Mouse (Mus musculus) heart, embryonic 14.5 days (tissue): ENCODE measurements around the gene Cd59a. TPM values are rescaled to one million over a fixed set of nuclear protein-coding genes. Genes with fewer than 3 reads are reported as not detected.

Source experiments
- ATAC-seq: fragments of 200-750 bp; cut with Nextera tagmentation; 2 replicates; pipeline ENCODE4 v1.8.0; 2017; ENCODE audit warnings: low read depth, moderate TSS enrichment; ENCODE audit not compliant: insufficient number of reproducible peaks, insufficient read depth, low FRiP score
- H3K27ac ChIP-seq, 2 experiments: fragments of 200-500 bp in 1 of 2; fragments of 300-500 bp in 1 of 2; sonication (generic) in 1 of 2; replicated peaks in 1 of 2; 2 replicates each; pipeline ENCODE4 v1.5.1; 2012 to 2014; ENCODE audit warnings: low read depth in 2 of 2, low read length in 2 of 2, control low read depth in 1 of 2, mild to moderate bottlenecking in 1 of 2, mixed read lengths in 1 of 2; ENCODE audit not compliant: control insufficient read depth in 1 of 2, insufficient read depth in 1 of 2
- H3K27me3 ChIP-seq: fragments of 300-500 bp; sonication (generic); 2 replicates; pipeline ENCODE4 v1.6.1; 2014; ENCODE audit warnings: mild to moderate bottlenecking, low read length, control low read depth; ENCODE audit not compliant: control insufficient read depth, insufficient read depth
- H3K36me3 ChIP-seq: fragments of 300-500 bp; sonication (generic); 2 replicates; pipeline ENCODE4 v1.6.1; 2014; ENCODE audit warnings: mild to moderate bottlenecking, control low read depth, low read length, mixed read lengths; ENCODE audit not compliant: control insufficient read depth, insufficient read depth
- H3K4me1 ChIP-seq, 2 experiments: fragments of 200-500 bp in 1 of 2; fragments of 300-500 bp in 1 of 2; sonication (generic) in 1 of 2; 2 replicates each; pipeline ENCODE4 v1.6.1; 2012 to 2014; ENCODE audit warnings: low read length in 2 of 2, control low read depth in 1 of 2, mixed read lengths in 1 of 2; ENCODE audit not compliant: control insufficient read depth in 2 of 2, insufficient read depth in 2 of 2
- H3K4me2 ChIP-seq: fragments of 300-500 bp; sonication (generic); 2 replicates; pipeline ENCODE4 v1.6.1; 2014; ENCODE audit warnings: mild to moderate bottlenecking, low read length
- H3K4me3 ChIP-seq, 2 experiments: fragments of 200-500 bp in 1 of 2; fragments of 300-500 bp in 1 of 2; sonication (generic) in 1 of 2; 2 replicates each; pipeline ENCODE4 v1.5.1; 2012 to 2014; ENCODE audit warnings: low read length in 2 of 2, mild to moderate bottlenecking in 2 of 2, control low read depth in 1 of 2, low read depth in 1 of 2, moderate library complexity in 1 of 2; ENCODE audit not compliant: control insufficient read depth in 1 of 2, insufficient read depth in 1 of 2
- H3K9ac ChIP-seq: fragments of 300-500 bp; sonication (generic); 2 replicates; pipeline ENCODE4 v1.6.1; 2014; ENCODE audit warnings: mild to moderate bottlenecking, low read length
- H3K9me3 ChIP-seq: fragments of 300-500 bp; sonication (generic); 2 replicates; pipeline ENCODE4 v1.6.1; 2016; ENCODE audit warnings: low read length, control low read depth; ENCODE audit not compliant: control insufficient read depth
- whole genome bisulfite sequencing: fragments of 180-500 bp; shearing (Covaris S2); extraction: QIAGEN DNeasy Blood & Tissue Kit; methylation state at CpG from one replicate; pipeline ENCODE4 v1.1.7; 2014; 5-methylcytosine and 5-hydroxymethylcytosine counted together
- polyA plus RNA-seq: library from polyadenylated mRNA; unstranded; fragments of >200 nt; fragmentation: Nextera tagmentation; extraction: Ambion mirVana; gene quantifications from 2 replicates; pipeline ENCODE4 v1.2.1, GENCODE M21; 2014

Cd59a gene
- polyA plus RNA-seq, 1 experiment from 2014 or later: 69.0 TPM

DNA sequence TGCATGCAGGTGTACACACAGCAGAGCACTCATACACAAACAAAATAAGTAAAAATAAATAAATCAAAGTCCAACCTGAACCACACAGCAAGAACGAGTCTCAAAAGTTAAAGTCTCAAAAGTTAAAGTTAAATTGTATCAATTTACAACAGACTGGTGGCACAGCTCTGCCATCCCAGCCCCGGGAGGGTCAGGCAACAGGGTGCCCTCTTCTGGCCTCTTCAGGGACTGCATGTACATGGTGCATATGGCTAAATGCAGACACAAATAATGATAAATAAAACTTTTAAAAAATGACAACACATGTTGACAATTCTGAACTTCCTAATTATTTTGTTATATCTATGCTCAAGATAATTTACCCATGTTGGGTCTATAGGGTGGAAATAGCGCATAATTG, 35.4 kb downstream of the Cd59a start:
- 78% methylated on average over 3 of the region's 3 CpGs for WGBS
- H3K4me2 ChIP-seq: no peak overlapping the region
- H3K36me3 ChIP-seq: no peaks in the 10 kb centered on the region
- no peak for ATAC-seq
- no peaks in the 10 kb centered on the region for H3K9me3 ChIP-seq
- peaks cover 5 to 6% of the 10 kb centered on the region in 2 experiments; a peak in 3 of 4 replicates for H3K4me1 ChIP-seq
- H3K4me3 ChIP-seq: no peak overlapping the region
- H3K27me3 ChIP-seq: no peaks in the 10 kb centered on the region
- no peak overlapping the region for H3K27ac ChIP-seq
- H3K9ac ChIP-seq: no peak overlapping the region

- Histone ChIP-seq H3K4me3 (no peak overlapping the region), H3K4me1 (peaks cover 5 to 6% of the 10 kb centered on the region in 2 experiments; a peak in 3 of 4 replicates), H3K36me3 (no peaks in the 10 kb centered on the region), H3K9me3 (no peaks in the 10 kb centered on the region), H3K4me2 (no peak overlapping the region), H3K27ac (no peak overlapping the region), H3K27me3 (no peaks in the 10 kb centered on the region), H3K9ac (no peak overlapping the region)
- WGBS: 67% methylated on average over 7 of the region's 7 CpGs
- no peak for ATAC-seq
Observed at GRCm38 (mm10) chr2:104132266-104132859, 36.8 kb downstream of the Cd59a start.

DNA sequence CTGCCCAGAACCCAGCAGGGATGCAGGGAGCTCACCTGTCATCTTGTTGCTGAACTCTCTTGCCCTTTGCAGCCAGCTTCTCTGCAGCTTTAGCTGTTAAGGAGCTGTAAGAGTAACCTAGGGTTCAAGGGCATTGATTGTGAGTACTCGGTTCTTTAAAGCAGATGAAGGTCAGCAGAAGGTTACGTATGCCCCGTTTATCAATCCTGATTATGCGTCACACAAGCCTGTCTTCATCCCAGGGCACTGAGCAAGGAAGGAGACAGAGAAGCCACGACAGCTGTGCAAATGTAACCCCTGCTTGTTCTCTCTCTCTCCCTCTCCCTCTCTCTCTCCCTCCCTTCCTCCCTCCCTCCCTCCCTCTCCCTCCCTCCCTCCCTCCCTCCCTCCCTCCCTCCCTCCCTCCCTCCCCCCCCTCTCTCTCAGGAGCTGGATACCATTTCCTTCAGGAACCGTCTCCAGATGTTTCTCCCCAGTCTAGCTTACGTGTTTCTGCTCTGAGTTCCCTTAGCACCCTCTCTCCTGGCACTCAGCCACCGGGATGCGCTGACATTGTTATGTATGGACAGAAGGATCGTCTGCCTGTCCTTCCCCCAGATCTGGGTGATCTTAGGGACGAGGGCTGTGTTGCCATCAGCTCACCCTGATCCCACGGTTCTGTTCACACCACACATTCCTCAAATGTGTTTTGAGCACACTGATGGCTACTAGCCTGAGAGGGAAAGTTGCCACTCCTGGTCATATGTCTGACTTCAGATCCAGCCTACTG, 37.6 kb downstream of the Cd59a start:
- H3K4me3 ChIP-seq: no peak overlapping the region
- no peak overlapping the region for H3K4me2 ChIP-seq
- H3K9me3 ChIP-seq: no peaks in the 10 kb centered on the region
- H3K36me3 ChIP-seq: no peaks in the 10 kb centered on the region
- no peaks in the 10 kb centered on the region for H3K27me3 ChIP-seq
- H3K27ac ChIP-seq: no peak overlapping the region
- no peak overlapping the region for H3K9ac ChIP-seq
- peaks cover 5 to 6% of the 10 kb centered on the region in 2 experiments; a peak in 3 of 4 replicates for H3K4me1 ChIP-seq
- ATAC-seq: no peak
- WGBS: 24% methylated on average over 12 of the region's 12 CpGs

GRCm38 (mm10) chr2:104134150-104135056, 38.8 kb downstream of the Cd59a start:
- Histone ChIP-seq H3K9ac (no peak overlapping the region), H3K27ac (no peak overlapping the region), H3K4me3 (no peak overlapping the region), H3K4me2 (no peak overlapping the region), H3K9me3 (no peaks in the 10 kb centered on the region), H3K4me1 (peaks cover 5 to 6% of the 10 kb centered on the region in 2 experiments; a peak in 3 of 4 replicates), H3K36me3 (no peaks in the 10 kb centered on the region), H3K27me3 (no peaks in the 10 kb centered on the region)
- WGBS: 45% methylated on average over 8 of the region's 8 CpGs
- ATAC-seq: no peak

DNA sequence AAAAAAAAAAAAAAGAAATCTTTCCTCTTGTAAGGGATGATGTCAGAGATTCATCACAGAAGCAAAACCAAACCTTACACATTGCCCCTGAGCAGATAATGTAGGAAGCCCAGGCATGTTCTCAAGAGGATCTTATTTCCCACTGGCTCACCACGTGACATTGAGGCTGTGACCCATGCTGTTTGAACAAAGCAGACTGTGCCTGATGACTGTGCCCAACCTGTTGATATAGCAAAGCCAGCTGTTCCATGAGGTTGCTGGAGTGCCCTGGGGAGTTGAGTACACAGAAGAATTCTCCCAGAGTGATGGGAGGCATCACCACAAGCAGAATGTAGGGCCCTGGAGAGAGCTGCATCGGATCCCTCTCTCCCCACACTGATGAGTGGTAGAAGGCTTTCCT, 40.3 kb downstream of the Cd59a start:
- no peak overlapping the region for H3K27ac ChIP-seq
- no peaks in the 10 kb centered on the region for H3K36me3 ChIP-seq
- peaks cover 0 to 3% of the 10 kb centered on the region in 2 experiments; a peak in 1 of 4 replicates for H3K4me1 ChIP-seq
- H3K4me2 ChIP-seq: no peak overlapping the region
- no peak overlapping the region for H3K4me3 ChIP-seq
- no peaks in the 10 kb centered on the region for H3K27me3 ChIP-seq
- 41% methylated on average over 2 of the region's 2 CpGs for WGBS
- no peaks in the 10 kb centered on the region for H3K9me3 ChIP-seq
- ATAC-seq: no peak
- H3K9ac ChIP-seq: no peak overlapping the region

DNA sequence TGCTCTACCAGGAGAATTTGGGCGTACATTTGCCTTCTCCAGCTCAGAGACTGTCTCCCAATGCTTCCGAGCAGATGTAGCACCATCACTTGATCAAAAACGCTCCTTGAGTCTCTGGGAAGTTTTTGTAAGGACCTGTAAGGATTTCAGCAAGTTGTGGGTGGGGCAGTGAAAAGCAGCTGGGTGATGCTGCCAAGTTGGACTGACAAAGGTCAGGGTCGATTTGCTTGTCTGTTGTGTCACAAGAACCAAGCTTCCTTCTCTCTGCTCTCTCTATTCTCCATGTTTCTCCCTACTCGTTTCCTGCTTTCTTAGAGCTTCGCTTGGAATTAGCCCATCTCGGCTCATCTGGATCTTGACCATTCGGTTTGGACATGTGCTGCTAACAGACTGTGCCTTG, 46.5 kb downstream of the Cd59a start:
- Histone ChIP-seq H3K36me3 (no peaks in the 10 kb centered on the region), H3K27ac (no peak overlapping the region), H3K9me3 (no peaks in the 10 kb centered on the region), H3K4me2 (no peak overlapping the region), H3K4me3 (no peak overlapping the region), H3K9ac (no peak overlapping the region), H3K4me1 (no peaks in the 10 kb centered on the region), H3K27me3 (no peaks in the 10 kb centered on the region)
- WGBS: 88% methylated on average over 8 of the region's 8 CpGs
- ATAC-seq: no peak

DNA sequence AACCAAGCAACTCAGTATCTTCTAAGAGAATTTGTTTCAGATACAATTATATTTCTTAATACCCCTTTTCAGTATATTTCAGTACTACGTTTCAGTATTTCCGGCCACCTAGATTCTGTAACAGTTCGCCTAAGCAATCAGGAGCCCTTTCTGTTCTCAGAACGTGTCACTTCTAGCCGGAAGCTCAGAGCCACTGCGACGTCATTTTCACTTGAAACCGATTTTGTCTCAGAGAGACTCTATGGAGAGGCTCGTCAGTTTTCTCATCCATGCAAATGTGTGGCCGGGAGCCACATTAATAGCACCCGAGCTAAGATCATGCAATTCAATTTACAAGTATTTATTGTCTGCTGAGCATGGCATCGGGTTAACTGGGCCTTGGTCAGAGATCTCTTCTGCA, 48.4 kb downstream of the Cd59a start:
- Histone ChIP-seq H3K9me3 (no peaks in the 10 kb centered on the region), H3K27me3 (no peaks in the 10 kb centered on the region), H3K27ac (no peak overlapping the region), H3K4me2 (no peak overlapping the region), H3K4me1 (no peaks in the 10 kb centered on the region), H3K36me3 (no peaks in the 10 kb centered on the region), H3K9ac (no peak overlapping the region), H3K4me3 (no peak overlapping the region)
- 87% methylated on average over 12 of the region's 12 CpGs for WGBS
- no peak for ATAC-seq
